Mouse (Mus musculus) testis, adult 2 months (tissue): ENCODE data around the gene Fuz.

Experiments used
- CTCF ChIP-seq: fragments of 200-500 bp; IDR thresholded peaks from 2 replicates; pipeline ENCODE4 v1.5.1; 2012; ENCODE audit warnings: low read depth, mild to moderate bottlenecking, inconsistent platforms, low read length, moderate library complexity; ENCODE audit not compliant: control insufficient read depth, insufficient read depth, insufficient replicate concordance
- POLR2A ChIP-seq: fragments of 200-500 bp; IDR thresholded peaks from 2 replicates; pipeline ENCODE4 v1.6.1; 2012; ENCODE audit warnings: low read depth, mild to moderate bottlenecking, inconsistent platforms, low read length, moderate library complexity; ENCODE audit not compliant: control insufficient read depth

DNA sequence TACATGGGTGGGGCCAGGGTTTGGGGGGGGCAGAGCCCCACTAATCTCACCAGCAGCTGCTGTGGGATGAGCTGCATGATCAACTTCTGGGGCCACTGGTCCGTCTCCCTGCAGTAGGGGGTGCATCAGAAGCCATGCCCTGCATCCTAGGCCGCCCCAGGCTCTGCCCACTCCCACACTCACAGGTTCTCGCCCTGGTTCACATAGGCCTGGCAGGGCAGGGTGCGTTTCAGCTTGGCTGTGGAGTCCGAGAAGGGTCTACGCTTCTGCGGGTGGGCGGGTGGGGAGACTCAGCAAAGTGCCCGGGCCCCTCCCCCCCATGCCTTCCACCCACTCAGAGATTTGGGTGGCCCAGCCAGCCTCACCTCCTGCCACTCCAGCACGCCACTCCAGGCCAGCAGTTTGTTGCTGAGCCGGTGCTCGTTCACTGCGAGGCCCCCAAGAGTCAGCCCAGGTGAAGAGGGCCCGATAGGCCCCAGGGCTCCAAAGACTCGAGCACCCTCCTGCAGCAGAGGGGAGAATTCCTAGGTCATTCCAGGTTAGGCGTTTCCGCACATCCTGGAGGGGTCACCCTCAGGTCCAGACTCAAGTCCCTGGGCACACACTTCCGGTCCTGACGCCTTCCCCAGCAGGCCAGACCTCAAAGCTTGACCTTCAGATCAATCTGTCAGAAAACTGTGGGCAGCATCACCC lies 28.7 kb upstream of the Fuz start:
- TF ChIP-seq CTCF (no peak), POLR2A (no peak)
